Mouse (Mus musculus) heart, postnatal 4 days (tissue): ENCODE data around the gene Hoxc10. TPM values are rescaled to one million over a fixed set of nuclear protein-coding genes. Genes with fewer than 3 reads are reported as not detected.
A peak's percentile ranks its signal among the peaks of the same experiment; 100 is the strongest.

ENCODE experiments used
- DNase-seq: peaks from one replicate; pipeline ENCODE4 v3.0.0; 2021
- total RNA-seq, 2 experiments: library from RNA; stranded (reverse); gene quantifications; 2 replicates each; pipeline ENCODE4 v1.2.3; 2021

The Hoxc10 gene
- total RNA-seq, 2 experiments from 2014 or later, result not detected

DNA sequence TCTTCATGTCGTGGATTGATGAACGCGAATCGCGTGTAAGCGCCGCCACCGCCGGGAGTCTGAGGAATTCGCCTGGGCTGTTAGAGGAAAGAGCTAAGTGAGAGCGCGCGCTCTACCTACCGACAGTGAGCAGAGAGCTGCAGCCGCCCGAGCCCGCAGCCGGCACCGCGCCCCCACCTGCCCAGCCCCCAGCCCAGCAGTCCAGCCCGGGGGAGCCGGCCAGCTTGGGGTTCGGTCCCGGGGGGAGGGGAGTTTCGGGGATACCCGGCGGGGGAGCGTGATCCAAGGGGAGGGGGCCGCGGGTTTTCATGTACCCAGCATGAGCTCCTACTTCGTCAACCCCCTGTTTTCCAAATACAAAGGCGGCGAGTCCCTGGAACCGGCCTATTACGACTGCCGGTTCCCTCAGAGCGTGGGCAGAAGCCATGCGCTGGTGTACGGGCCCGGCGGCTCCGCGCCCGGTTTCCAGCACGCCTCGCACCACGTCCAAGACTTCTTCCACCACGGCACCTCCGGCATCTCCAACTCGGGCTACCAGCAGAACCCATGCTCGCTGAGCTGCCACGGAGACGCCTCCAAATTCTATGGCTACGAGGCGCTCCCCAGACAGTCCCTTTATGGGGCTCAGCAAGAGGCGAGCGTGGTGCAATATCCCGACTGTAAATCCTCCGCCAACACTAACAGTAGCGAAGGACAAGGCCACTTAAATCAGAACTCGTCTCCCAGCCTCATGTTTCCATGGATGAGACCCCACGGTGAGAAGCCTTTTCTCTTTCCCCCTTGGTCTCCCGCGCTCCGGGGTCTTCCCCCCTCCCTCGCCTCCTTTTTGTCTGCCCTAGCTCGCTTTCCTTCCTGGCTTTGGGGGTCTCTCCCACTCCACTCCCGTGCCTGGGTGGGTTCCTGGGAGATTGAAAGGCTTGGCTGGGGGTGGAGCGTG, 24.1 kb downstream of the Hoxc10 start, which contains the start of gene Hoxc8:
Hoxc8 (plus strand) TSS at position 147 of the 937 bp plus-strand sequence.
- DNase-seq, result no peak

DNA sequence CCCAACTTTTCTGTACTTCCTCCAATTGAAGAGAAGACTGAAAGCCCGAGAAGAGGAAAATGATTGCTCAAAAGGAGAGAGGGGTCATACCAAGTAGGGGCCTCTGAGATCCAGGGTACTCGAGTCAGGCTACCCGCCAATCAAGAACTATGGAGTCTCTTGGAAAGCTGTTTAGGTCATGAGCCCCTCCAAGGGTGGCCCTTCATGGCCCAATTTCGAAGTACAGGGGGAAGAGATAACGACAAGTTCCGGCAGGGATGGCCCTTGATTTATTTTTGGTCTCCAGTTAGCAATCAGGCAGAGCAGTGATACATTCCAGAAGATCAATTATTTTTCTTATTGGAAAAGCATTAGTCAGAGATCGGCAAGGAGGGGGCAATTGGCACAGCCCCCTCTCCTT, 25.2 kb downstream of the Hoxc10 start:
- DNase-seq, result no peak

DNA sequence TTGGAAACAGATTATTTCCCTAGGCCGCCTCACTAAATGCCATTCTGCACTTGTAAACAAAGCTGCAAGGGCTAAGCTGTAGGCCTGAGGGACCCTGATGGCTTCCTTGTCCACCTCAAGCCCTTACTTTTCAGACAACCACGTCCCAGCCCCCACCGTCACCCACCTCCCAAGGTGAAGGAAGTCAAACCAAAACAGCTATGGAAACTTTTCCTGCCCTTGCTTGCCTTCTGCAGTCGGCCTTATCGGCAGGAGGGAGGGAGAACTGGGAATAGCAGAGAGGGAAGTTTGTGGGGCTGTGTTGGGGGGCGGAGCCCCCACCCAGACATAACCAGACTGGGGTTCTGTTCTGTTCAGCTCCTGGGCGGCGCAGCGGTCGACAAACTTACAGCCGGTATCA, 25.6 kb downstream of the Hoxc10 start:
- DNase-seq, result no peak

DNA sequence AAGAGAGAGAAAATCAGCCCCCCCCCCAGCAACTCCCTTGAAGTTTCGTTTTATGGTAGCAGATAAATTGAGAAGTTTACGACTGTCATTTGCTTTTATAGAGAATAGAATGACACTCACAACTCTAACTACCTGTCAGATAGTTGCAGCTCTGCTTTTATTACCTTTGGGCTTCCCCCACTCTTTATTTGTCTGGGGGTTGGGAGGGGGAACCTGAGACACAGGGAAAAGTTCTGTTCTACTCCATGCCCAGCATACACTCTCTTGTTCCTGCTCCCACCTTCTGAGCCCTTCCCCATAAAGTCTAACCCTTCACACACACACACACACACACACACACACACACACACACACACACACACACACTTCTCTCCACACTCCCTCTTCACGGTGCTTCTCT, 26.3 kb downstream of the Hoxc10 start:
- no peak for DNase-seq

DNA sequence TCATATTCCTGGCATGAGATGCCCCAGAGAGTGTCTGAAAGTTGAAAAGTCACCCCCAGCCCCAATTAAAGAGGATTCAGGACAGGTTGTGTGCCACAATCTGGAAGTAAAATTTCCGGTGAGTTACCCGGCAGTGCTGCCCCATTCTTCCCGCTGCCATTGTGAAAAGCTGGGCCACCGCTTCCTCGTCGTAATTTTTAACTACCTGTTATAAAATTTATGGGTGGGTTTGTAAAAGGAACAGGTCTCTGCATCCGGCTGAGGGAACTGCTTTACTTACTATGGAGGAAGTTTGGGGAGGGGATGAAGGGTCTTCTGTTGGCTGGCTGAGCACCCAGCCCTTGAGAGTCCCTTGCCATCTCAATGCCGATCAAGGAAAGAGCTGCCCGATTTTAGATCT, 30.0 kb downstream of the Hoxc10 start:
- DNase-seq, result no peak

DNA sequence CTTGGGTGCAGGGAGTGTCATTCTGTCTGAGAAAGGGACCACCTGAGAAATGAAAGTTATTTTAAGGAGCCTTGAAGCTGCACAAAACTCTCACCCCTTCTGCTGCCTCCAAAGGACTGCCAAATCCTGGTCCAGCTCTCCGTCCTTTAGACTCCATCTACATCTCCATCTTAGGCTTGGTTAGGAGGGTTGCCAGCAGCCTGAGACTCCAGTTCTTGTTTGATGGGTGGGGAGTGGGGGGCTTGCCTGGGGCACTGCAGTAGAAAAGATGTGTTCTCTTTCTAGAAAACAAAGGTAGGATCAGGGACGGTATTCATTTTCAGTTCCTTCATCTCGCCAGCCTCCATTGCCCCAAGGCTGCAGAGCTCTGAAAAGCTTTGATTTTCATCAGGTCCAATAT, 30.8 kb downstream of the Hoxc10 start:
- no peak for DNase-seq

DNA sequence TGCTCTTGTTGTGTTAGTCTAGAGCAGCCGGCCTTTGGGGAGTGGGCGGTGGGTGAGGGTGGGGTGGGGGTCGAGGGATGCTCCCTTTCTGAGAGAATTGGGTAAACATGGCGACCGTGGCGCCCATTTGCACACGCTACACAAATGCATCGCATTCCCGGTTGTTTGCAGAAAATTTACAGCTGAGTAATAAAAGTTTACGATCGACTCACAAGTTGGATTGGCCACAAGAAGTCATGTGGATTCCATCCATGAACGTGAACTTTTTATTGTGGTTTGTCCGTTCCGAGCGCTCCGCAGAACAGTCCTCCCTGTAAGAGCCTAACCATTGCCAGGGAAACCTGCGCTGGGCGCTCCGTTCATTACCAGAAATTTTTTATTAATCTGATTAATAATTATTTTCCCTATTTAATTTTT, 31.4 kb downstream of the Hoxc10 start, which contains the start of gene Hoxc6:
Hoxc6 (plus strand) TSS at position 319 of the 417 bp plus-strand sequence.
- no peak for DNase-seq

DNA sequence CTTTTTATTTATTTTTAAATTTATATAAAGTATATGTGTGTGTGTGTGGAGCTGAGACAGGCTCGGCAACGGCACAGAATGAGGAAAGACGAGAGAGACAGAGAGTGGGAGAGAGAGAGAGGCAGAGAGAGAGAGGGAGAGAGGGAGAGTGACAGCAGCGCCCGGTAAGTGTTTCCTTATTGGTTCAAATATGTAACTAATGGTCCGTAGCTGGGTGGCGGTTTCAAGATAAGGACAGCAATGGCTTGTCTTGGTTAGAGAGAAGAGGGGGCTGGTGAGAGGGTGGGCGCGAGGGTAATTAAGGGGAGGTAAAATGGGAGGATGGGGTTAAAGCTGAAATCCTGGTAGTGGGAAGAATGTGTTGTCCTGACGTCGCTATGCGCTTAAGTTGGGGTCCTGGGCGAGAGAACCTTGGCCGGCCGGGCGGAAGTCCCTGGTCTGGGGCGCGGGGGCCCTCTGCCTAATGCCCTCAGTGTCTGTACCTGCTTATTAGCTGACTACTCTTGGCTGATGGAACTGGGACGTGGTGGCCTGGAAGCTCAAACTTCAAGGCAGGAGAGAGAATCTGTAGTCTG, 32.1 kb downstream of the Hoxc10 start:
- no peak for DNase-seq

DNA sequence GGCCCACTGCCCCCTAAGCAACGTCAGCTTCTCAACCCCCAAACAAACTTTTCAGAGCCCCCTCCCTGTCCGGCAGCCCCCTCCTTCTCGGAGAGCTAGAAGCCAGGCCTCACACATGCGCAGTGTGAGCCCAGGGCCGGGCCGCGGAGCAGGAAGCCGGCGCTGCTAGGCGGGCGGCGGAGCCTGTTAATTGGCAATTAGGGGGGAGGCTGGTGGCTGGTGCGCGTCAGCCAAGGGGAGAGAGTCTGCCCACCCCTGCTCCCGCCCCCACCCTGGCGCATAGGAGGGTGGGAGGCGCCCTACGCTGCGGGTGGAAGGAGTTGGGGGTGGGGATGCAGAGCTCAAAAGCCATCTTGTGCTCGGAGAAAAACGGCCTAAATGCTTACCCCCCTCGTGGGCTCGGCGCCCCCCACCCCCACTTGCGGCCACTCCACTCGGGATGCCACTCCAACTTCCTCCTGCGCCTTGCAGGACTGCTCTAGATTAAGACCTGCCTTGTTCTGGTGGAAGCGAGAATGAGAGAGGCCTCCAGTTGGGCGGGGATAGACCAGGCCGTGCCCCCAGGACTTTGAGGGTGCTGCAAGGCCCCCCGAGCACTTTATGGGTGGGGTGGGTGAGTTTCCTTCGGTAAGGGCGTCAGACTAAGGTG, 32.7 kb downstream of the Hoxc10 start:
- peak; percentile 68 for DNase-seq

DNA sequence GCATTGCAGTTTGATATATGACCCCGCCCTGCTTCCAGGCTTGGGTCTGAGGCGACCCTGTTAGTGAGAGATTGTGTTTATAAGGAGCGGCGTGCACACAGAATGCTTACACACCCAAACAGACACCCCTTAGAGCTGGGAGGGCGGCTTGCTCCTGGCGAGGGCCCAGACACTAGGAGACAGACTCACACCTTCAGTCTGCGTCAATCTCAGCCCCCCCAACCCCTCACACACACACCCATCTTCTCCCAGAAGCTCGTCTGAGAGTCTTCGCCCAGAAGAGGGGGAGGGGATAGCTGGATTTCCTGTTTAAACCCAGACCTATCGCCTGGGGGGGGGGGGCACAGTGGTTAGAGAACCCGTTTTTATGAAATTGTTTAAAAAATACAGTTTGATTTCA, 33.4 kb downstream of the Hoxc10 start:
- DNase-seq, result no peak

DNA sequence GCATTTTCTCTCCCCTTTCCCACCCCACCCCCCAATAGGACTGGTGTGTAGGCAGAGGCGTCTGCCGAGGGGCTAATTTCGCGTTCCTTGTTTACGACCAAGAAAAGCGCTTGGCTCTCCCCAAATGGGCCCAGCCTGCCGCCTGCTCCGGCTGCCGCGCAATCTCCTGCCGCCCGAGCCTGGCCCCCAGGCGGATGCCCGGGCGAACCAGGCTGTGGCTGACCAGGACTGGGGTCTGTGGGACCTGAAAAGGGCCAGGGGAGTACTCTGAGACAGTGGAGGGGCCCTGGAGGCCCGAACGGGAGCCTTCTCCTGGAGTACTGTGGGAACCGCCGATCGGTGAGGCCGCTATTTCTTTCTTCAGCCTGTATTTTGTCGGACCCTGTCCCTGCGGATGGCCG, 33.9 kb downstream of the Hoxc10 start:
- no peak for DNase-seq

DNA sequence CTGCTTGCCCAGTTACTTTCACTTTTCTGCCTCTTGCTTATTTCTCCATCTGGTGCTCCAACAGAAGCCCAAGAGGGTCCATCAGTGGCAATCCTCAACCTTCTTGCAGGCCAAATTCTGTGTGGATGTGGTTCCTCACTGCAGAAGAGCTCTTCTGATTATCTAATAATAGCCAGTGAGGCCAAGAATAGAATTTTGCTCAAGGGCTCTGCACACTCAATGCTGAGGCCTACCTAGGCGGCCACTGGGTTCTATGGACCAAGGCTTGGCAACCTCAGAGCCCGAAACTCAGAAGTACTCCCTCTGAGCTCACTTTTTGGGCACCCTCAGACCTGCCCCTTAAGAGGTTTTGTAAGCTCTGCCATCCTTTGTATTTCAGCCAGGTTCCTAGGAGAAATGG, 34.8 kb downstream of the Hoxc10 start:
- no peak for DNase-seq

DNA sequence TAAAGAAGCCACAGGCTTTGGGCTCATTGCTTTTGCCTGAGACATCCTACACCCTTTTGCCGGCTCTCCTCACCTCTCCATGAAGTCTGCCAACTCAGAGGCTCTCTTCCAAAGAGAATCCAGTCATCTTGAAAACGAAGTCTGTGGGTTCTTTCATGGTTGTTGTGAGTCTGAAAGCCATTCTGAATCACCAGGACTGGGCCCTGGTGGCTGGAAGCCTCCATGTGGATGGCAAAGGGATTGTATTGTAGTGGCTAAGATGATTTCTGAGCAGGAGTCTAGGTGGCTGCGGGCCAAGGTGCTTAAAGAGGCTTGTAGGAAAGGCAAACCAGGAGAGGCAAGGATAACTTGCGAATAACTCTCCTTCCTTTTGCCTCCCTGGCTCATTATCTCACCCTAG, 35.6 kb downstream of the Hoxc10 start:
- DNase-seq, result no peak

DNA sequence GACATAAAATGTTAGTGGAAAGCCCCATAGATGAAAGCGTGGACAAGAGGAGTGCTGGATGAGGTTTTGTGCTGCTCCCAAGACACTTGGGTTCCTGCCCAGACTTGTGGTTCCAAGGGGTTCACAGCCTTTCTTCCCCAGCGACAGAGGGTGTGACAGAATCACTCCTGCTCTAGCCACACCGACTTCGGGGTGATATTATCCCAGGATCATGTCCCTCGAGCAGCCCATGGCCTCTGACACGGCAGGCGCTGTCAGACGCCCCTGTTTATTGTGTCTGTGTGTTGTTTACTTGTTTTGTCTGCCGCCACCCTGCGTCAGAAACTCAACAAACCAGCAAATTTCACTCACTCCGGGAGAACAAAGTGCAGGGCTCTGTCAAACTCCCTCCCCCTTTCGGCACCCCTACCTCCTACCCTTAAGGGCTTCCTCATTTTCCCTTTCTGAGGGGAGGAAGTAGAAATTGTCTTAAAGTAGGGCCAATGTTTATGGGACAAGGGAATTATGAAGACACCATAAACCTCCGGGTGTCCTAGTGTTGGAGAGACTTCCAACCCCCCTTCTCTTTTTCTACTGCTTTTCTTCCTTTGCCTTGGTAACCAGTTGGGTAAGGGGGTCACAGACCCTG, 36.3 kb downstream of the Hoxc10 start:
- no peak for DNase-seq

DNA sequence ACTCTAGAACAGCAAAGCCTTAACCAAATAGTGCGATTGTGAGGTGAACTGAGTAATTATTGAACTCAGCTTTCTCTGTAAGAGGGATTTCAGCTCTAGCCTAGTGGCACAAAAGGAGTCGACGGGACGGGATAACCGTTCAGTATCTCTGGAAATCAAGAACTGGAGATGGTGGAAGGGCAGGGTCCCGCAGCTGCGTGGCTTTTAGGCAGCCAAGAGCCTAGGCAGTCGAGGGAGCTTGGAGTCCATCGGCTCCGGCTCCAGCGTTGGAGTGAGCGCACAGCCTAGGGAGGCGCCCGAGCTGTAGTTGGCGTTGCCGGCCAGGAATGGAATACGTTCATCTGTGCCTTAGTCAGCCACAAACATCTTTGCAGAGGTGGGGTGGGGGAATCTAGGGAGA, 38.7 kb downstream of the Hoxc10 start:
- no peak for DNase-seq

DNA sequence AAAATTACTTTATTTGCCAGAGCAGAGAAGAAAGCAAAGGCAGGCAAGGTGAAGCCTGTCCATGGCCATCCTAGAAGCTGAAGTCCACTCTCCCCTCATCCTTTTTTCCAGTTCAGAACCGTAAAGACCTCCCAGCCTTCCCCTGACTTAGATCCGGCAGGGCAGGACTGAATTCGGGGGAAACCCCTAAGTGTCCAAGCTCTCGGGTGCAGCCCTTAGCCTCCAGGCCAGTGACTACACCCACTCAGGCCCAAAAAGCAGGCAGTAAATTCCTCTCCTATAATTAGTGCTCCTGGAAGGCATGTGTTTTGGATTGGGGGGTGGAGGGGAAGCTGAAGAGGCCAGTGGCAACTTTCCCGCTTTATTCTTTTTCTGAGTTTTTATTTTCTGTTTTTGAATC, 39.2 kb downstream of the Hoxc10 start:
- no peak for DNase-seq

DNA sequence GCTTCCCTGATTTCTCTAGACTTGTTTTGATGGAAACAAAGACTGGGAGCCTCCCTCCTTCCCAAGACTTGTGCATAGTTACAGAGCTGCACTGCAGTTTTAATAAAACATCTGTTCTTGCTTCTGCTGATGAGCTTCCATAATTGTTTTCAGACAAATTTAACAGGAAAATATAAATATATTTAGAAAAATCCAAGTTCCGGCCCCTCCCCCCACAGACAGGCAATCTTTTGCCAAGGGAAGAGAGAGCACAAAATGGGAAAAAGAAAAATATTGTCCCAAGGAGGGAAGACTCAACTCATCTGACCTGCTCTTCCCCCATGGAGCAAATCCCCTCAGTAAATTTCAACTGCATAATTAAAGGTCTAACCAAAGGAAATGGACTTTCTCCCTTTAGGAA, 39.7 kb downstream of the Hoxc10 start:
- DNase-seq, result no peak

DNA sequence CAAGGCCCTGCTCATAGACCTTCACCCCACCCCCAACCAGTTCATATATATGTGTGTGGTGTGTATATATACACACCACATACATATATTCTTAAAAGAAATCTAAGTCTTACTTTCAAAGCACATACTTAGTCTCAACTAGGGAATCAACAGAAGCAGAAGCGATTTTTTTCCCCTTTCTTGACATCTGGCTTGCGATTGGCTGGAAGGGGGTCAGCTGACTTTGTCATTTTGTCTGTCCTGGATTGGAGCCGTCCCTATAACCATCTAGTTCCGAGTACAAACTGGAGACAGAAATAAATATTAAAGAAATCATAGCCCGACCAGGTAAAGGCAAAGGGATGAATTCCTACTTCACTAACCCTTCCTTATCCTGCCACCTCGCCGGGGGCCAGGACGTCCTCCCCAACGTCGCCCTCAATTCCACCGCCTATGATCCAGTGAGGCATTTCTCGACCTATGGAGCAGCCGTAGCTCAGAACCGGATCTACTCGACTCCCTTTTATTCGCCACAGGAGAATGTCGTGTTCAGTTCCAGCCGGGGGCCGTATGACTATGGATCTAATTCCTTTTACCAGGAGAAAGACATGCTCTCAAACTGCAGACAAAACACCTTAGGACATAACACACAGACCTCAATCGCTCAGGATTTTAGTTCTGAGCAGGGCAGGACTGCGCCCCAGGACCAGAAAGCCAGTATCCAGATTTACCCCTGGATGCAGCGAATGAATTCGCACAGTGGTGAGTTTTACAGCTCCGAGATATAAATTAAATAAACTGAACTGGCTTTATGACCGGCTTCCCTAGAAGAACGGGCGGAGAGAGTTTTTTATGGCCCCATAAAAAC, 42.9 kb downstream of the Hoxc10 start:
- DNase-seq, result no peak

DNA sequence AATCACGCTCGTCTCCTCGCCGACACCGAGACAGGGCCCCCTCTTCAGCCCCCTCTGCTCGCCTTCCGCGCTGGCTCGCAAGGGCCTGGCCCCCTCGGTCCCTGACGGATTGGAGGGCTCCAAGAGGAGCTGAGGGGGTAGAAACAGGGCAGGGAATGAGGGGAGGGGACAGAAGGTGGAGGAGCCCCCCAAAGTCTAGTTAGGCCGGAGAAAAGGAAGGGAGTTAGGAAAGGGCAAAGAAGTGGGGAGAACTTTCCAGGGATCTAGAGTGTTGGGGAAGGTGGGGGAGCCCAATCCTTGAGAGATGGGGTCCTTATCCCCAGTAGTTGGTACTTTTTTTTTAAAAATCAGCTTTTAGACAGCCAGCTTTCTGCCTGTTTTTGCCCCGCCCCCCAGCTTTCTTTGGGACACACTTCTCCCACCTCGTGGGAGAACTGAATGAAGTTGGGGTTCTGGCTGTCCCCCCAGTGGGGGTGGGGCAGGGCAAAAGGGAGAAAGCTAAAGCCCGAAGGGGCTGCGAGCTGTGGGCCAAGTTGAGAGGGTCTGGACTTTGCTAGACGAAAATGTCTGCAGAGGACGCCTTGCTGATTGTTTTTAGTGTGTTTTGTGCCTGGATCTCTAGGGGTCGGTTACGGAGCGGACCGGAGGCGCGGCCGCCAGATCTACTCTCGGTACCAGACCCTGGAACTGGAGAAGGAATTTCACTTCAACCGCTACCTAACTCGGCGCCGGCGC, 43.7 kb downstream of the Hoxc10 start:
- no peak for DNase-seq

DNA sequence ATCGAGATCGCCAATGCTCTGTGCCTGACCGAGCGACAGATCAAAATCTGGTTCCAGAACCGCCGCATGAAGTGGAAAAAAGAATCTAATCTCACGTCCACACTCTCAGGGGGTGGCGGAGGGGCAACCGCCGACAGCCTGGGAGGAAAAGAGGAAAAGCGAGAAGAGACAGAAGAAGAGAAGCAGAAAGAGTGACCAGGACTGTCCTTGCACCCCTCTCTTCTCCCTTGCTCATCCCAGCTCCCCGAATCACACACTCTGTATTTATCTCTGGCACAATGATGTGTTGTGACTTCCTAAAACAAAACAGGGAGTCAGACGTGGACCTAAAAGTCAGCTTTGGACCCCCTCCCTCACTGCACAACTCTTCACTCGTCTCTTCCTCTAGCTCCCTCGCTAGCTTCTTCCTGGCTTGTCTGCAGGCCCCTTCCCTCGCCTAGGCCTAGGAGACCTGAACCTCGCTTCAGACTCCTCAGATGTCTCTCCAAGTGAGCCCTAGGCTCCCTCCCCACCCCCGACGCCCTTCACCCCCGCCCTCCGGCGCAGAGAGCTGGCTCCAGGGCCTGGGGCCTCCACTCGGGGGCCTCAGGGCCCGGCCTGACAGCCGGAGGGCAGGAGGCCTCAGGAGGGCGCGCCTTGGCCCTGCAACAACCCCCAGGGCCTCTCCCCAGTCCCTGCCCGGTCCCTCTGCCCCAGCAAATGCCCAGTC, 44.4 kb downstream of the Hoxc10 start:
- DNase-seq, result no peak
